Mouse (Mus musculus): ENCODE results near the gene Sdk1. TPM values are rescaled to one million over a fixed set of nuclear protein-coding genes. Genes with fewer than 3 reads are reported as not detected.

The Sdk1 gene
- polyA plus RNA-seq, 1 experiment from 2014 or later, result 1.2 TPM

- no peaks in the 10 kb centered on the region for H3K27me3 ChIP-seq (ENCODE audit: control insufficient read depth, insufficient read depth, low read length)
- no peak overlapping the region for H3K27ac ChIP-seq (replicated peaks; ENCODE audit: low read depth, low read length)
- DNase-seq (ENCODE audit: low spot score) (no peak), ATAC-seq (ENCODE audit: insufficient number of reproducible peaks, low FRiP score, low TSS enrichment, low read depth) (no peak)
- no peak overlapping the region for H3K9ac ChIP-seq (ENCODE audit: low read length)
- WGBS, result 93% methylated on average over 1 of the region's 1 CpGs
- H3K36me3 ChIP-seq (ENCODE audit: control insufficient read depth, insufficient read depth, low read length), result no peaks in the 10 kb centered on the region
- H3K4me1 ChIP-seq (ENCODE audit: control insufficient read depth, insufficient read depth, low read length), result no peaks in the 10 kb centered on the region
- no peak overlapping the region for H3K4me3 ChIP-seq (ENCODE audit: low read depth, low read length)
- no peak overlapping the region for H3K4me2 ChIP-seq (ENCODE audit: low read depth, severe bottlenecking)
- no peaks in the 10 kb centered on the region for H3K9me3 ChIP-seq (ENCODE audit: control insufficient read depth, low read length)
Measured at GRCm38 (mm10) chr5:142000247-142000646, 759.0 kb downstream of the Sdk1 start.

DNA sequence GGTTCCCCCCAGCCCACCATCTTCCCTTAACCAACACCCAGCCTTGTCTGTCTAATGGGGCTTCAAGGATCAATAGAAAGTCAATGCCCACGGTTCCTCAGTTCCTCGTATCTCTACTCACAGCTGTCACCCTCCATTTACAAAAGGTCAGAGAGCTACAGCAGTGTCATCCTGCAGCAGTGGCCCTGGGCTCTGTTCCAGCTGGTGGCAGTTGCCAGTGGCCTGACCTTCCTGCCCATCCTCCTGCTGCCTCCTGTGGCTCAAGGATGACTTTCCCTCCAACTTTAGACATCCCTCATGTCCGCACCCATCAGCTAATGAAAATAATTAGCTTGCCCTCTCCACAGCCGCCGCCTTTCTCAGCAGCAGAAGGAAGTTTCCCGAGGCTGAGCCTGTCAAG, 759.8 kb downstream of the Sdk1 start:
- Histone ChIP-seq H3K27me3 (ENCODE audit: control insufficient read depth, insufficient read depth, low read length) (no peaks in the 10 kb centered on the region), H3K4me1 (ENCODE audit: control insufficient read depth, insufficient read depth, low read length) (no peaks in the 10 kb centered on the region), H3K27ac (replicated peaks; ENCODE audit: low read depth, low read length) (no peak overlapping the region), H3K4me2 (ENCODE audit: low read depth, severe bottlenecking) (no peak overlapping the region), H3K4me3 (ENCODE audit: low read depth, low read length) (no peak overlapping the region), H3K9ac (ENCODE audit: low read length) (no peak overlapping the region), H3K9me3 (ENCODE audit: control insufficient read depth, low read length) (no peaks in the 10 kb centered on the region), H3K36me3 (ENCODE audit: control insufficient read depth, insufficient read depth, low read length) (no peaks in the 10 kb centered on the region)
- no peak for ATAC-seq (ENCODE audit: insufficient number of reproducible peaks, low FRiP score, low TSS enrichment, low read depth)
- 59% methylated on average over 6 of the region's 6 CpGs for WGBS
- DNase-seq (ENCODE audit: low spot score), result no peak

DNA sequence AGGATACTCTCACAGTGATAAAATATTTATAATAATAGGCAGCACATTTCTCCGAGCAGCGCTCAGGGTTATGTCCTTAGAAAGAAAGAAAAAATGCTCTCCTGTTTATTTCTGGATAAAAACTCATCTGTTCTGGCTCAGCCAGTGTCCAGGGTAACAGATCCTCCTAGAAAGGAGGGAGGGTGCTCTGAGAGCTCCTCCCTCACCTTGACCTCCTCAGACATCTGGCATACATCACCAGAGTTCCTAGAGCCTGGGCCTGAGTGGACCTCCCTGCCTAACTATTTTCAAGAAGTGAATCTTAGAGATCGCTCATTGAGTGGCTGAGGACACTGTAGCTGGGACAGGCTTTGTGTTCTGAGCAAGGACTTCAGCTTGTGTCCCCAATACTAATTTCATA, 760.7 kb downstream of the Sdk1 start:
- Histone ChIP-seq H3K4me1 (ENCODE audit: control insufficient read depth, insufficient read depth, low read length) (no peaks in the 10 kb centered on the region), H3K4me2 (ENCODE audit: low read depth, severe bottlenecking) (no peak overlapping the region), H3K27ac (replicated peaks; ENCODE audit: low read depth, low read length) (no peak overlapping the region), H3K9ac (ENCODE audit: low read length) (no peak overlapping the region), H3K36me3 (ENCODE audit: control insufficient read depth, insufficient read depth, low read length) (no peaks in the 10 kb centered on the region), H3K27me3 (ENCODE audit: control insufficient read depth, insufficient read depth, low read length) (no peaks in the 10 kb centered on the region), H3K9me3 (ENCODE audit: control insufficient read depth, low read length) (no peaks in the 10 kb centered on the region), H3K4me3 (ENCODE audit: low read depth, low read length) (no peak overlapping the region)
- 93% methylated on average over 3 of the region's 3 CpGs for WGBS
- DNase-seq (ENCODE audit: low spot score) (no peak), ATAC-seq (ENCODE audit: insufficient number of reproducible peaks, low FRiP score, low TSS enrichment, low read depth) (no peak)

- Histone ChIP-seq H3K36me3 (ENCODE audit: control insufficient read depth, insufficient read depth, low read length) (no peaks in the 10 kb centered on the region), H3K4me1 (ENCODE audit: control insufficient read depth, insufficient read depth, low read length) (peaks cover 2% of the 10 kb centered on the region; the same call in 1 of the 2 replicates), H3K9me3 (ENCODE audit: control insufficient read depth, low read length) (no peaks in the 10 kb centered on the region), H3K9ac (ENCODE audit: low read length) (no peak overlapping the region), H3K4me2 (ENCODE audit: low read depth, severe bottlenecking) (no peak overlapping the region), H3K27me3 (ENCODE audit: control insufficient read depth, insufficient read depth, low read length) (no peaks in the 10 kb centered on the region), H3K27ac (replicated peaks; ENCODE audit: low read depth, low read length) (no peak overlapping the region), H3K4me3 (ENCODE audit: low read depth, low read length) (no peak overlapping the region)
- ATAC-seq (ENCODE audit: insufficient number of reproducible peaks, low FRiP score, low TSS enrichment, low read depth) (no peak), DNase-seq (ENCODE audit: low spot score) (no peak)
- 24% methylated on average over 3 of the region's 3 CpGs for WGBS
Measured at GRCm38 (mm10) chr5:142010189-142010588, 768.9 kb downstream of the Sdk1 start.

DNA sequence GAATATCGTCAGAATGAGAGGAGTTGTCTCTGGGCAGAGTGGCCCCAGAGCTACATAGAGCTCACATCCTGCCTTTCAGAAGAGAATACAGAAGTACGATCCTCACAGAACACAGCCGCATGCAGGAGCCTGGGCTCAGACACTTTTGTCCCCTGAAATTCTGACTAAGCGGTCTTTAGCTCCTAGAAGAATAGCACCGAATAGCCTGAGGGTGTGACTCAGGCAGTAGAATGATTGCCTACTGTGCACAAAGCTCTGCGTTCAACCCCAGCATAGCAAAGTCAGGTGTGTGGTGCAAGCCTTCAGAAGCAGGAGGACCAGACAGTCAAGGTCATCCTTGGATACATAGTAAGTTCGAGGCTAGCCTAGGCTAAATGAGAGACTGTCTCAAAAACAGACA, 775.7 kb downstream of the Sdk1 start:
- Histone ChIP-seq H3K9ac (ENCODE audit: low read length) (no peak overlapping the region), H3K9me3 (ENCODE audit: control insufficient read depth, low read length) (no peaks in the 10 kb centered on the region), H3K27ac (replicated peaks; ENCODE audit: low read depth, low read length) (no peak overlapping the region), H3K27me3 (ENCODE audit: control insufficient read depth, insufficient read depth, low read length) (no peaks in the 10 kb centered on the region), H3K4me2 (ENCODE audit: low read depth, severe bottlenecking) (no peak overlapping the region), H3K36me3 (ENCODE audit: control insufficient read depth, insufficient read depth, low read length) (no peaks in the 10 kb centered on the region), H3K4me1 (ENCODE audit: control insufficient read depth, insufficient read depth, low read length) (no peaks in the 10 kb centered on the region), H3K4me3 (ENCODE audit: low read depth, low read length) (no peak overlapping the region)
- 88% methylated on average over 7 of the region's 7 CpGs for WGBS
- no peak for DNase-seq (ENCODE audit: low spot score)
- ATAC-seq (ENCODE audit: insufficient number of reproducible peaks, low FRiP score, low TSS enrichment, low read depth), result no peak

GRCm38 (mm10) chr5:142022877-142023580, 781.7 kb downstream of the Sdk1 start:
- ATAC-seq (ENCODE audit: insufficient number of reproducible peaks, low FRiP score, low TSS enrichment, low read depth), result no peak
- Histone ChIP-seq H3K4me1 (ENCODE audit: control insufficient read depth, insufficient read depth, low read length) (no peaks in the 10 kb centered on the region), H3K27ac (replicated peaks; ENCODE audit: low read depth, low read length) (no peak overlapping the region), H3K4me2 (ENCODE audit: low read depth, severe bottlenecking) (no peak overlapping the region), H3K36me3 (ENCODE audit: control insufficient read depth, insufficient read depth, low read length) (no peaks in the 10 kb centered on the region), H3K9ac (ENCODE audit: low read length) (no peak overlapping the region), H3K4me3 (ENCODE audit: low read depth, low read length) (no peak overlapping the region), H3K9me3 (ENCODE audit: control insufficient read depth, low read length) (no peaks in the 10 kb centered on the region), H3K27me3 (ENCODE audit: control insufficient read depth, insufficient read depth, low read length) (no peaks in the 10 kb centered on the region)
- 78% methylated on average over 4 of the region's 4 CpGs for WGBS
- DNase-seq (ENCODE audit: low spot score), result no peak

- 24% methylated on average over 12 of the region's 12 CpGs for WGBS
- H3K27ac ChIP-seq (replicated peaks; ENCODE audit: low read depth, low read length), result no peak overlapping the region
- DNase-seq (ENCODE audit: low spot score), result peak; percentile 55
- no peaks in the 10 kb centered on the region for H3K4me1 ChIP-seq (ENCODE audit: control insufficient read depth, insufficient read depth, low read length)
- no peak overlapping the region for H3K4me2 ChIP-seq (ENCODE audit: low read depth, severe bottlenecking)
- H3K36me3 ChIP-seq (ENCODE audit: control insufficient read depth, insufficient read depth, low read length), result no peaks in the 10 kb centered on the region
- H3K9me3 ChIP-seq (ENCODE audit: control insufficient read depth, low read length), result no peaks in the 10 kb centered on the region
- no peak overlapping the region for H3K4me3 ChIP-seq (ENCODE audit: low read depth, low read length)
- ATAC-seq (ENCODE audit: insufficient number of reproducible peaks, low FRiP score, low TSS enrichment, low read depth), result no peak
- no peaks in the 10 kb centered on the region for H3K27me3 ChIP-seq (ENCODE audit: control insufficient read depth, insufficient read depth, low read length)
- no peak overlapping the region for H3K9ac ChIP-seq (ENCODE audit: low read length)
Measured at GRCm38 (mm10) chr5:142024448-142024847, 783.2 kb downstream of the Sdk1 start.

DNA sequence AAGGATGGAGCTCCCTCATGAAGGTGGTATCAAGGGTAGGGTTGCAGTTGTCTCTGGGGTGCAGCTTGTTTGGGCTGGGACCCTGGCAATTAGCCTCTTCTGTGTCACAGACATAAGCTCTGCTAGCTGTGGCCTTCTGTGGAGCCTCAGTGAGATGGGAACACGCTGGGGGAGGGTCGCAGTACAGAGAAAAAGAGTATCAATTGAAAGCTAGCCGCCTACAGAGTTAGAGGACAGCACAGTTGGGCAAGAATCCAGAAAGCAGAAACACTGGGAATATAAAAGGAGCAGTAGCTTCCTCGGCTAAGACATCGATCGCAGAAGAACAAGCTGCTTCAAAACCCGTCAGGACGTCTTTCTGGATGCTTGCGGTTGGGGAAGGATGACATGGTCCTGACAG, 795.2 kb downstream of the Sdk1 start:
- WGBS, result 91% methylated on average over 9 of the region's 9 CpGs
- DNase-seq (ENCODE audit: low spot score) (no peak), ATAC-seq (ENCODE audit: insufficient number of reproducible peaks, low FRiP score, low TSS enrichment, low read depth) (no peak)
- Histone ChIP-seq H3K9ac (ENCODE audit: low read length) (no peak overlapping the region), H3K4me3 (ENCODE audit: low read depth, low read length) (no peak overlapping the region), H3K27me3 (ENCODE audit: control insufficient read depth, insufficient read depth, low read length) (no peaks in the 10 kb centered on the region), H3K4me1 (ENCODE audit: control insufficient read depth, insufficient read depth, low read length) (peaks cover 6% of the 10 kb centered on the region; the same call in 1 of the 2 replicates), H3K36me3 (ENCODE audit: control insufficient read depth, insufficient read depth, low read length) (no peaks in the 10 kb centered on the region), H3K27ac (replicated peaks; ENCODE audit: low read depth, low read length) (no peak overlapping the region), H3K9me3 (ENCODE audit: control insufficient read depth, low read length) (no peaks in the 10 kb centered on the region), H3K4me2 (ENCODE audit: low read depth, severe bottlenecking) (no peak overlapping the region)

DNA sequence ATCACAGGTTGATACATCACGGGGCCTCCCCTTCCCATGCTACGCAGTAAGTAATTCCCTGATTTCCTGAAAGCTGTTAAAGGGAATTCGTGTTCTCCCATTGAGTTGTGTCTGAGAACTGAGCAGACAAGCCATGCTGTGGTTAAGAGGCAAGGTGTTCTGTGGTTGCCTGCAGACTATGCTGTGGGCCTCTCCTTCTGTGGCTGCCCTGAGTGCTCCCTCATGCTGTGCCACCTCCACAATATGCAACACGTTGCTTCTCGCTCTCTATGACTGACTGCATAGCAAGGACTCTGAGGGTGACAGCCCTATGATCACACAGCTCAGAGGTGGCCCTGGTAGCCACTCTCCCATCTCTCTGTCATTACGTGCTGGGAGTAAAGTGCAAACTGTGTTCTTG, 797.9 kb downstream of the Sdk1 start:
- ATAC-seq (ENCODE audit: insufficient number of reproducible peaks, low FRiP score, low TSS enrichment, low read depth), result no peak
- no peak overlapping the region for H3K27ac ChIP-seq (replicated peaks; ENCODE audit: low read depth, low read length)

More for the DNA sequence above, 797.9 kb downstream of the Sdk1 start:
- Histone ChIP-seq H3K27me3 (ENCODE audit: control insufficient read depth, insufficient read depth, low read length) (no peaks in the 10 kb centered on the region), H3K36me3 (ENCODE audit: control insufficient read depth, insufficient read depth, low read length) (no peaks in the 10 kb centered on the region), H3K4me3 (ENCODE audit: low read depth, low read length) (no peak overlapping the region), H3K4me2 (ENCODE audit: low read depth, severe bottlenecking) (no peak overlapping the region), H3K9me3 (ENCODE audit: control insufficient read depth, low read length) (no peaks in the 10 kb centered on the region), H3K4me1 (ENCODE audit: control insufficient read depth, insufficient read depth, low read length) (peaks cover 11% of the 10 kb centered on the region; the same call in 1 of the 2 replicates), H3K9ac (ENCODE audit: low read length) (no peak overlapping the region)
- 86% methylated on average over 6 of the region's 6 CpGs for WGBS
- no peak for DNase-seq (ENCODE audit: low spot score)

Measured in limb, embryonic 11.5 days (tissue).